Mouse (Mus musculus): ENCODE measurements around the gene Dtx2.

Gene Dtx2

GRCm38 (mm10) chr5:136018726-136019125 is 24.1 kb downstream of the Dtx2 start:
- CTCF ChIA-PET = no interaction called here

- CTCF ChIA-PET = interaction anchor here (0.5 kb wide), 1 partner anchor 27 kb away, joined by 3 read pairs; no protein-coding TSS in a partner anchor
Measured at GRCm38 (mm10) chr5:136019907-136020306, 25.3 kb downstream of the Dtx2 start.

- CTCF ChIA-PET = interaction anchor here (0.5 kb wide), 2 partner anchors 78 to 249 kb away, joined by 5 read pairs; no protein-coding TSS in a partner anchor
Measured at GRCm38 (mm10) chr5:136025712-136026111, 31.1 kb downstream of the Dtx2 start.

- CTCF ChIA-PET = no interaction called here
Measured at GRCm38 (mm10) chr5:136026859-136027258, 32.3 kb downstream of the Dtx2 start.

- CTCF ChIA-PET = interaction anchor here (0.6 to 0.7 kb wide), 2 partner anchors 34 to 38 kb away, joined by 3 to 5 read pairs; partner anchors contain the start of gene Dtx2
Measured at GRCm38 (mm10) chr5:136027612-136028311, 33.2 kb downstream of the Dtx2 start.

GRCm38 (mm10) chr5:136034868-136035267 is 40.3 kb downstream of the Dtx2 start:
- CTCF ChIA-PET = interaction anchor here (0.7 kb wide), 1 partner anchor 48 kb away, joined by 3 read pairs; no protein-coding TSS in a partner anchor

- CTCF ChIA-PET = no interaction called here
Measured at GRCm38 (mm10) chr5:136035285-136035684, 40.7 kb downstream of the Dtx2 start.

GRCm38 (mm10) chr5:136036667-136037066 is 42.1 kb downstream of the Dtx2 start:
- CTCF ChIA-PET = no interaction called here

GRCm38 (mm10) chr5:136038258-136039214 is 43.9 kb downstream of the Dtx2 start, which contains the start of gene Upk3b:
Upk3b (plus strand) TSS chr5:136038496.
- CTCF ChIA-PET = no interaction called here

GRCm38 (mm10) chr5:136040210-136040609 is 45.6 kb downstream of the Dtx2 start:
- CTCF ChIA-PET = no interaction called here

- CTCF ChIA-PET = interaction anchor here (0.5 to 0.8 kb wide), 2 partner anchors 38 to 80 kb away, joined by 4 read pairs; no protein-coding TSS in a partner anchor
Measured at GRCm38 (mm10) chr5:136041260-136041659, 46.7 kb downstream of the Dtx2 start.

GRCm38 (mm10) chr5:136041666-136042065 is 47.1 kb downstream of the Dtx2 start:
- CTCF ChIA-PET = interaction anchor here (0.5 to 0.8 kb wide), 2 partner anchors 37 to 79 kb away, joined by 4 read pairs; no protein-coding TSS in a partner anchor

GRCm38 (mm10) chr5:136044865-136045264 is 50.3 kb downstream of the Dtx2 start:
- CTCF ChIA-PET = no interaction called here

- CTCF ChIA-PET = no interaction called here
Measured at GRCm38 (mm10) chr5:136045408-136045807, 50.8 kb downstream of the Dtx2 start.

- CTCF ChIA-PET = interaction anchor here (0.6 to 1.0 kb wide), 2 partner anchors 23 to 32 kb away, joined by 3 to 4 read pairs; no protein-coding TSS in a partner anchor
Measured at GRCm38 (mm10) chr5:136045987-136046386, 51.4 kb downstream of the Dtx2 start.

- CTCF ChIA-PET = interaction anchor here (0.8 kb wide), 2 partner anchors 55 to 148 kb away, joined by 3 to 5 read pairs; no protein-coding TSS in a partner anchor
Measured at GRCm38 (mm10) chr5:136048541-136048940, 53.9 kb downstream of the Dtx2 start.

- CTCF ChIA-PET = no interaction called here
Measured at GRCm38 (mm10) chr5:136049926-136050325, 55.3 kb downstream of the Dtx2 start.

- CTCF ChIA-PET = interaction anchor here (0.7 to 1.2 kb wide), 2 partner anchors 56 to 146 kb away, joined by 3 read pairs; no protein-coding TSS in a partner anchor
Measured at GRCm38 (mm10) chr5:136051231-136052085, 56.9 kb downstream of the Dtx2 start.

GRCm38 (mm10) chr5:136052861-136053655 is 58.5 kb downstream of the Dtx2 start:
- CTCF ChIA-PET = interaction anchor here (1.2 kb wide), 1 partner anchor 57 kb away, joined by 3 read pairs; no protein-coding TSS in a partner anchor
